Mouse (Mus musculus) lung, postnatal 25 days (tissue): ENCODE measurements around the gene Ubxn1.
A peak's percentile ranks its signal among the peaks of the same experiment; 100 is the strongest.

Experiments used
- DNase-seq: peaks from one replicate; pipeline ENCODE4 v3.0.0; 2022; ENCODE audit warnings: low spot score

Gene Ubxn1

DNA sequence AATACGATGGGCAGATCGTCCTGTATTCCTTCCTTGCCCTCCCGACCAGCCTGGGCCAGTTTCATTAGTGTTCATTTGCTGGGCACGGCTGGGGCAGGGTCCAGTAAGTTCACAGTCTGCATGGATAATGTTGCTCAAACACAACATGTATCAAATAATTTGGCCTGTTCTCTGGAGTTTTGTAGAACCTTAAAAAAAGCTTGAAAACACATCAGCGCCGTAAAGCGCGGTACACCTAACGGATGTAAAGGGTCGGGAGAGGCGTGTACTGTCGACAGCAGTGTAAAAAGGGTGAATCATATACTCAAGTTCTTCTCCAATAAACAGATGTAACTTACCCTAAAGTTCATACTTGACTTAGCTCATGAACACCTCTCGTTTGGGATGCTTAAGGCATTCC, 27.3 kb downstream of the Ubxn1 start:
- no peak for DNase-seq

DNA sequence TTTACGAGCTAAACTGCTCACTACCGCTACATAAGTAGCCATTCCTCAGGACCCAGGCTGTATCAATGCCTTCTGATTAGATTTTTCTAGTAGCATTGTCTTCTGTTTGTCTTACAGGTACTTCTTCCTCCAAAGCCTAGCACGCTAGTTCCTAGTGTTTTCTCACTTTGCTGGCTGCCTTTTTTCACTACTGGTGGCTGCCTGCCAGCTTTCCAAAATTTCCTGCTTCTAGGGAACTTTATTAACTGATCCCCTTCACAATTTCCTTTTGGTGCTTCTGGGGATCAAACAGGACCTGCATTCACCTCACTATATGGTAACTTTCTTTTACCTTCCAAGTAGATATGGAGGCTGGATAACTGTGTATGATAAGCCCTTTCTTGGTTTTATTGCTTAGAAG, 27.8 kb downstream of the Ubxn1 start:
- no peak for DNase-seq

DNA sequence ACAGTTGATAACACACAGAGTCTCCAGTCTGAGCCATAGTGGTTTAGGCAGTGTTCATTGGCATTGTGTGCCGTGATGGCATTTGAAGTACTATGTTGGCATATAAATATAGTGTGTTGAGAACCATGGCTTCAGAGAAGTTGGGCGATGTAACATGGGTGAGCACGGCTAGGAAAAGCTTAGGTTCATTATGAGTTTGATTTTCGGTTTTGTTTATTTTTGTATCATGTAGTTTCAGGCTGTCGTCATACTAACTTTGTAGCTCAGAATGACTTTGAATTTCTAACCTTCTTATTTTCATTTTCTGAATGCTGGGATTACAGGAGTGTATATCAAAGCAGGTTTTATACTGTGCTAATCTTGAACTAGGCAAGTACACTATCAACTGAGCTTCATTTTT, 32.1 kb downstream of the Ubxn1 start:
- DNase-seq: no peak

DNA sequence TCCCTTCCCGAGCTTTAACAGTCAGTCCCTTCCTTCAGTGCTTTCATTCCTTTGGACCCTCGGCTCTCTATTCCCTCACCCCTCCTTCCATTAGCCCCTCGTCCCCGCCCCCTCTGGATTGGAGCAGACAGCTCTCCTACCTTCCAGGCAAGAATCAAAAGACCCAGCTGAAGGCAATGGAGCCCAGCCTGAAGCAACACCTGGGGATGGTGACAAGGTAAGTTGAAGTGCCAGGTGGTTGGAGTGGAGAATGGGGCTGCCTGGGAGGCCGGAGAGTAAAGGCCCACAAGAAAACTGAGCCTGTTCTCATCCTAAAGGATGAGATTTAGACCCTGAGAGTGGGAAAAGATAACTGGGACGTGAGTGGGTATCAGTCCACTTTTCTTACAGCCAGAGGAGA, 37.2 kb downstream of the Ubxn1 start:
- DNase-seq: no peak

DNA sequence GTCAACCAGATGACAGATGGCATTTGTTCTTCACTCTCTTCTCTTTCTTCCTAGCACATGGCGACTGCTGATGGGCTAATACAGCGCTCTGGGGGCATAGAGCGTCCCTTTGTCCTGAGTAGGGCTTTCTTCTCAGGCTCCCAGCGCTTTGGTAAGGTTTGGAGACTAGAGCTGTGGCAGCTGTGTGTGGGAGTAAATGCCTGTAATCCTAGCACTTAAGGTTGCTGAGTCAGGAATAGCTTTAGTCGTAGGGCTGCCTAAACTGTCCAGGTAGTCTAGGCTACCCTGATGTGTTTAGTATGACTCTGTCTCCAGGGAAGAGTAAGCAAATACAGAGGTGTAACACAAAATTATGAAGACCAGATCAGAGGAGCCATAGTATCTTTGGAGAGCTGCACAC, 40.5 kb downstream of the Ubxn1 start:
- no peak for DNase-seq

DNA sequence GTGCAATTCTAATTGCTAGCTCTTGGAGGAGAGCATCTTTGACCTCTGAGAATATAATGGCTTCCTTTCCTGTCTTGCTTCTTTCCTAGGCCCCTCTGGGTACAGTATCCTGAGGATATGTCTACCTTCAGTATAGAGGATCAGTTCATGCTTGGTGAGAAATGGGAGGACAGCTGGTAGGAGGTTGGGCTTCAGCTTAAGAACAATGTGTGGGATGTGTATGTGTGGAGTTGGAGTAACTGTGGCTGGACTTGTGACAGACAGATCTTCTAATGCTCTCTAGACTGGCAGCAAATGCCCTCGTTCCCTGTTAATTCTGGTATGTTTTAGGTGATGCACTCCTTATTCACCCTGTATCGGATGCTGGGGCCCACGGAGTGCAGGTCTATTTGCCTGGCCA, 42.9 kb downstream of the Ubxn1 start:
- DNase-seq: no peak

DNA sequence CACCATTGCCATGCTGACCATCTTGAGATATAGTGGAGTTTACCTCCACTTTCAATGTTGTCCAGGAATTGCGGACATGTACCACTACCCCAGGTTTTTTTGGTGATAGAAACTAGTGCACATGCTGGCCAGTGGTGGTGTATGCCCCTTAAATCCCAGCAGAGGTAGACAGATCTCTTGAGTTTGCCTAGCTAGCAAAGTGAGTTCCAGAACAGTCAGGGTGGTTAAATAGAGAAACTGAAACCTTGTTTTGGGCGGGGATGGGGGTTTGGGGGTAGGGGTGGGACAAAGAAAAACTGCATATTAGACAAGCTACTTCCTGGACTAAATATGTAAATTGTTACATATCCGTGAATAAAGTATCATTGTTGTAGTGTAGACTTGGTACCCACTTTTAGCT, 47.7 kb downstream of the Ubxn1 start:
- DNase-seq: no peak

DNA sequence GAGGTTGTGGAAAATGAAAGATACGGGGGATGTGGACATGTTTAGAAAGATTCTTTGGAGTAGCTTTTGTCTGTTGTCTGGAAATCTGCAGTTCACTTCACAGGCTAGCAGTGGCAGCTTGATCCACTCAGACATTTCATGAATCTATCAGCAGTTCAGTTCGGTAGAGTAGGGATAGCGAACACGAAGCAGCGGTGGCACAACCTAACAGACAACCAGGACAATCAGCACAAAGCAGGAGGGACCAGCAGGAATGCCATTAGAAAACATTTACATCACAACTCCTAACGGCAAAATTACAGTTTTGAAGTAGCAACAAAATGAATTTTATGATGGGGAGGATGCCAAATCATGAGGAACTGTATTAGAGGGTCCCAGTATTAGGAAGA, 48.4 kb downstream of the Ubxn1 start:
- no peak for DNase-seq

DNA sequence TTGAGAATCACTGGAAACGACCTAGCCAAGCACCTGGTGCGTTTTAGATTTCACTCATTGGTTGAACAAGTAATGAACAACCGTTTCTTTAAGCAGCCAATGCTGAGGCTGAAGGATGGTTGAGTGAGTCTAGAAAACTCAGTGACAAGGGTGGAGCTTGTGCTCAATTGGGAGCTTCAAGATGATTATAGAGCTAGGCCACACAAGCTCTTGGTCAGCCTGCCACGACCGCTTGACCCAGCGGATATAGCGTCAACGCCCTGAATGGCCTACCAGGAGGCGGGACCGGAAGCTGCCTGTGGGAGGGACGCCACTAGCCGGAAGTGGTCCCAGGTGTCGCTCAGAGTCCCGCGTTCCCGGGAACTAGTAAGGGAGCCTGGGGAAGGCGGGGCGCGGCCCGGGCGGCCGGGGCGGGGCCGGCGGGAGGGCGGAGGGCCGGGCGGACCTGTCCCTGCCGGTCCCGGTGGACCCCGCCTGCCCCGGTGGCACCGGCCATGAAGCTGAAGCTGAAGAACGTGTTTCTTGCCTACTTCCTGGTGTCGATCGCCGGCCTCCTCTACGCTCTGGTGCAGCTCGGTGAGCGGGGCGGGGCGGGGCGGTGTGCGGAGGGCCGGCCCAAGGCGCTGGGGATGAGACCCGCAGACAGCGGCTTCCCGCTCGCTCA, 48.9 kb downstream of the Ubxn1 start, which contains the start of gene B3gat3:
B3gat3 (plus strand) TSS at position 302 of the 664 bp plus-strand sequence.
- DNase-seq: peak; percentile 97

DNA sequence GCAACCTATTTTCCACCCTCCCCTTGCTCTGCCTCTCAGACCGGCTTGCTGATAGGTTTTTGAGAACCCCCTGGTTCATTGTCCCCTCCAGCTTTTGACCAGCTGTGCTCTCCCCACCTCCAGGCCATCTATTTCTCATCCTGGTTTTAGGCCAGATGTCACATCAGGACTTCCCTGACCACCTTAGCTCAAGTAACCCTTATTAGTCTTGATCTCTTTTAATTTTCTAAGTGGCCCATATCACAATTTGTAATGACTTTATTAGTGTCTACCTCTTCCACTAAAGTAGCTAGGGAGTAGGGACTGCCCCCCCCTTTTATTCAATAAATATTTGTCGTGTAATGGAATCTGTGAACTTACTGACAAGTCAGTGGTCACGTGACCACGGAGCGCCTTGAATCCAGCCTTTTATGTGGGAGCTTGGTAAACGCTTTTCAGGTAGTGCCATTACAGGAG, 49.6 kb downstream of the Ubxn1 start:
- no peak for DNase-seq

DNA sequence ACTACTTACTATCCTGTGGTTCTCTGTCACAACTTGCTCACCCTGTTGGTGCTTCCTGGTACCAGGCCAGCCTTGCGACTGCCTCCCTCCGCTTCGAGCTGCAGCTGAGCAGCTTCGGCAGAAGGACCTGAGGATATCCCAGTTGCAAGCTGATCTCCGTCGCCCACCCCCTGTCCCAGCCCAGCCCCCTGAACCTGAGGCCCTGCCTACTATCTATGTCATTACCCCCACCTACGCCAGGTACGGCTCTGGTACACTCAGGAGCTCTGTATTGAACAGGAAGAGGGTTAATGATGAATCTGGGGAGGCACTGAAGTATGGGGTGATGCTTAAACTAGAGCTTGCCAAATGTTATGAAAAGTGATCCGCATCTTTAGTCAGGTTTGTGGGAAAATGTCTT, 50.4 kb downstream of the Ubxn1 start:
- DNase-seq: no peak
